ENCODE assay signal across 11 mouse cellular contexts in genomic region chr10:67137437-67137836, GRCm38 (mm10).
"Had no signal": no experiment of that assay in that cellular context is flagged by ENCODE, and none has a peak within 500 bp of the region (broad histone marks: within the 10 kb centered on the region; RNA-seq: fewer than 3 reads in every experiment).

No protein-coding gene starts in this region.

- DNase-seq: liver, postnatal 0 days; lung, adult 2 months; lung, postnatal 14 days; lung, postnatal 36 days; midbrain, embryonic 14.5 days; right cerebral cortex, postnatal 14 days; thymus, adult 18-20 months; thymus, postnatal 14 days; thymus, postnatal 36 days had no signal

- ATAC-seq: liver, postnatal 0 days; lung, postnatal 0 days; midbrain, embryonic 16.5 days had no signal
